Comparison of ENCODE assay signal across 20 mouse cellular contexts in the genomic region with DNA sequence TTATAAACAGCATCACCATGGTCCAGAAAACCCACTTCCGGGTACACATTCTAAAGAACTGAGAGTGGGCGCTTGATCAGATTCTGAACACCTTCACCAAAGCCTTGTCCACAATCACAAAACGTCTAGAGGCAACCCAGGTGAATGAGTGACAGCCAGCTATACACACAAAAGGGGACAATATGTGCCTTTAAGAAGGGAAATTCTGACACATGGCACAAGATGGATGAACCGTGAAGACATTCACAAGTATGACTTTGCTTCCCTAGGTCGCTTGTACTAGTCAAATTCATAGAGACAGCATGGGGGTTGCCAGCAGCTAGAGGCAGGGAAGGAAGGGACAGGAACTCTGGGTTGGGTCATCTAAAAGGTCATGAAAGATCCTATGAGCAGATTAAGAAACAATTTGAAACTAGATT. TPM values are rescaled to one million over a fixed set of nuclear protein-coding genes. Genes with fewer than 3 reads are reported as not detected.
DNase-seq lines count a peak whose midpoint lies in the region; ATAC-seq lines count a peak whose summit lies in the region.
"Had no signal": no experiment of that assay in that cellular context is flagged by ENCODE, and none has a peak within 500 bp of the region (broad histone marks: within the 10 kb centered on the region; RNA-seq: fewer than 3 reads in every experiment).

No protein-coding gene starts in this region.

- H3K27ac ChIP-seq in midbrain, embryonic 11.5 days (ENCODE audit: low read depth, low read length) = no peak overlapping the region
- no peak overlapping the region for H3K27ac ChIP-seq in midbrain, embryonic 13.5 days
- no peak overlapping the region for H3K27ac ChIP-seq in forebrain, embryonic 11.5 days (ENCODE audit: low read depth, low read length)
- H3K27ac ChIP-seq in heart, embryonic 10.5 days = no peak overlapping the region
- no peak overlapping the region for H3K27ac ChIP-seq in midbrain, embryonic 15.5 days
- H3K27ac ChIP-seq: embryonic facial prominence, embryonic 12.5 days; forebrain, embryonic 13.5 days; hindbrain, embryonic 12.5 days; intestine, embryonic 15.5 days had no signal

- no peak overlapping the region for H3K4me3 ChIP-seq in midbrain, embryonic 11.5 days (ENCODE audit: low read depth, low read length)
- no peak overlapping the region for H3K4me3 ChIP-seq in midbrain, embryonic 13.5 days (replicated peaks)
- no peak overlapping the region for H3K4me3 ChIP-seq in forebrain, embryonic 11.5 days (ENCODE audit: low read depth, low read length)
- H3K4me3 ChIP-seq in heart, embryonic 10.5 days = no peak overlapping the region
- no peak overlapping the region for H3K4me3 ChIP-seq in midbrain, embryonic 15.5 days
- H3K4me3 ChIP-seq: embryonic facial prominence, embryonic 12.5 days; forebrain, embryonic 13.5 days; hindbrain, embryonic 12.5 days; intestine, embryonic 15.5 days had no signal

- 88% methylated on average over 5 of the region's 5 CpGs for WGBS in midbrain, embryonic 11.5 days
- WGBS in midbrain, embryonic 13.5 days = 83% methylated on average over 5 of the region's 5 CpGs
- WGBS in forebrain, embryonic 11.5 days = 84% methylated on average over 5 of the region's 5 CpGs
- WGBS in heart, embryonic 10.5 days = 79% methylated on average over 5 of the region's 5 CpGs
- WGBS in midbrain, embryonic 15.5 days = 77% methylated on average over 5 of the region's 5 CpGs

- H3K9me3 ChIP-seq in midbrain, embryonic 11.5 days (ENCODE audit: control insufficient read depth, low read length) = no peaks in the 10 kb centered on the region
- H3K9me3 ChIP-seq in midbrain, embryonic 13.5 days = no peaks in the 10 kb centered on the region
- no peaks in the 10 kb centered on the region for H3K9me3 ChIP-seq in forebrain, embryonic 11.5 days (ENCODE audit: control insufficient read depth, low read length)
- no peaks in the 10 kb centered on the region for H3K9me3 ChIP-seq in heart, embryonic 10.5 days
- H3K9me3 ChIP-seq in midbrain, embryonic 15.5 days = no peaks in the 10 kb centered on the region
- H3K9me3 ChIP-seq: embryonic facial prominence, embryonic 12.5 days; forebrain, embryonic 13.5 days; G1E; hindbrain, embryonic 12.5 days; intestine, embryonic 15.5 days had no signal

- no peaks in the 10 kb centered on the region for H3K4me1 ChIP-seq in midbrain, embryonic 11.5 days (ENCODE audit: control insufficient read depth, insufficient read depth, low read length)
- no peaks in the 10 kb centered on the region for H3K4me1 ChIP-seq in midbrain, embryonic 13.5 days (replicated peaks)
- H3K4me1 ChIP-seq in forebrain, embryonic 11.5 days (replicated peaks; ENCODE audit: control insufficient read depth, insufficient read depth, low read length) = no peaks in the 10 kb centered on the region
- no peaks in the 10 kb centered on the region for H3K4me1 ChIP-seq in heart, embryonic 10.5 days
- H3K4me1 ChIP-seq in midbrain, embryonic 15.5 days = no peaks in the 10 kb centered on the region
- H3K4me1 ChIP-seq: embryonic facial prominence, embryonic 12.5 days; forebrain, embryonic 13.5 days; hindbrain, embryonic 12.5 days; intestine, embryonic 15.5 days had no signal

- peak; percentile 47 for DNase-seq in midbrain, embryonic 11.5 days (ENCODE audit: low spot score, missing footprints)
- no peak for DNase-seq in forebrain, embryonic 11.5 days (ENCODE audit: low spot score)
- no peak for DNase-seq in heart, embryonic 10.5 days (ENCODE audit: low spot score)
- DNase-seq: adrenal gland, postnatal 14 days; cerebellum, adult 18-20 months; cerebellum, postnatal 10 days; forebrain, postnatal 0 days; gastrocnemius, postnatal 14 days; heart, postnatal 10 days; heart, postnatal 4 days had no signal

- no peak overlapping the region for H3K4me2 ChIP-seq in midbrain, embryonic 11.5 days
- H3K4me2 ChIP-seq in midbrain, embryonic 13.5 days (replicated peaks) = no peak overlapping the region
- H3K4me2 ChIP-seq in forebrain, embryonic 11.5 days (ENCODE audit: low read depth, low read length, severe bottlenecking) = no peak overlapping the region
- H3K4me2 ChIP-seq in midbrain, embryonic 15.5 days = no peak overlapping the region
- H3K4me2 ChIP-seq: embryonic facial prominence, embryonic 12.5 days; forebrain, embryonic 13.5 days; hindbrain, embryonic 12.5 days; intestine, embryonic 15.5 days had no signal

- no peak for ATAC-seq in midbrain, embryonic 11.5 days (ENCODE audit: low FRiP score)
- ATAC-seq in midbrain, embryonic 13.5 days = no peak
- ATAC-seq in granulocyte monocyte progenitor cell, adult 5-6 weeks (replicated peaks; ENCODE audit: poor library complexity, severe bottlenecking) = peak; percentile 99
- ATAC-seq in megakaryocyte progenitor cell, adult 5-6 weeks (replicated peaks; ENCODE audit: poor library complexity) = peak; percentile 90
- no peak for ATAC-seq in forebrain, embryonic 11.5 days (replicated peaks; ENCODE audit: low FRiP score)
- no peak for ATAC-seq in midbrain, embryonic 15.5 days (replicated peaks)
- ATAC-seq: forebrain, embryonic 13.5 days; forebrain, postnatal 0 days; hindbrain, embryonic 16.5 days; intestine, embryonic 15.5 days had no signal

- no peaks in the 10 kb centered on the region for H3K36me3 ChIP-seq in midbrain, embryonic 11.5 days (ENCODE audit: control insufficient read depth, insufficient read depth, low read length)
- no peaks in the 10 kb centered on the region for H3K36me3 ChIP-seq in midbrain, embryonic 13.5 days
- H3K36me3 ChIP-seq in forebrain, embryonic 11.5 days (ENCODE audit: control insufficient read depth, insufficient read depth, low read length) = no peaks in the 10 kb centered on the region
- H3K36me3 ChIP-seq in heart, embryonic 10.5 days = no peaks in the 10 kb centered on the region
- no peaks in the 10 kb centered on the region for H3K36me3 ChIP-seq in midbrain, embryonic 15.5 days (replicated peaks)
- H3K36me3 ChIP-seq: embryonic facial prominence, embryonic 12.5 days; G1E; hindbrain, embryonic 12.5 days; intestine, embryonic 15.5 days had no signal

- no peaks in the 10 kb centered on the region for H3K27me3 ChIP-seq in midbrain, embryonic 11.5 days (ENCODE audit: control insufficient read depth, insufficient read depth, low read length)
- H3K27me3 ChIP-seq in midbrain, embryonic 13.5 days = no peaks in the 10 kb centered on the region
- H3K27me3 ChIP-seq in forebrain, embryonic 11.5 days (ENCODE audit: control insufficient read depth, insufficient read depth, low read length) = no peaks in the 10 kb centered on the region
- no peaks in the 10 kb centered on the region for H3K27me3 ChIP-seq in heart, embryonic 10.5 days (ENCODE audit: insufficient read depth, poor library complexity, severe bottlenecking)
- H3K27me3 ChIP-seq in midbrain, embryonic 15.5 days (replicated peaks) = no peaks in the 10 kb centered on the region
- H3K27me3 ChIP-seq: embryonic facial prominence, embryonic 12.5 days; forebrain, embryonic 13.5 days; hindbrain, embryonic 12.5 days; intestine, embryonic 15.5 days had no signal

- H3K9ac ChIP-seq in midbrain, embryonic 11.5 days (ENCODE audit: low read length) = no peak overlapping the region
- H3K9ac ChIP-seq in midbrain, embryonic 13.5 days (replicated peaks) = no peak overlapping the region
- no peak overlapping the region for H3K9ac ChIP-seq in forebrain, embryonic 11.5 days (ENCODE audit: low read length)
- no peak overlapping the region for H3K9ac ChIP-seq in midbrain, embryonic 15.5 days
- H3K9ac ChIP-seq: embryonic facial prominence, embryonic 12.5 days; forebrain, embryonic 13.5 days; forebrain, postnatal 0 days; hindbrain, embryonic 12.5 days; intestine, embryonic 15.5 days had no signal

RNA-seq across cellular contexts. Expression of a gene that starts 36.0 kb away (rescaled TPM):
- 5.7 and 6.2 TPM in 2 replicates for polyA plus RNA-seq in midbrain, embryonic 11.5 days (2014; fragmentation: Nextera tagmentation; extraction: Ambion mirVana)
- 11.5 and 11.8 TPM in 2 replicates for polyA plus RNA-seq in midbrain, embryonic 13.5 days (2015; fragmentation: Nextera tagmentation; extraction: Ambion mirVana)
- 44.5 and 49.6 TPM in 2 replicates for total RNA-seq in granulocyte monocyte progenitor cell, adult 5-6 weeks (2014; fragmentation: Nextera tagmentation)
- total RNA-seq in granulocyte monocyte progenitor cell, adult 5-6 weeks (2017) = 26.2 and 26.3 TPM in 2 replicates
- total RNA-seq in megakaryocyte progenitor cell, adult 5-6 weeks (2015) = 30.3 and 32.6 TPM in 2 replicates
- total RNA-seq in megakaryocyte progenitor cell, adult 5-6 weeks (2017) = 29.1 and 31.1 TPM in 2 replicates
- 6.9 and 7.4 TPM in 2 replicates for polyA plus RNA-seq in forebrain, embryonic 11.5 days (2014; fragmentation: Nextera tagmentation; extraction: Ambion mirVana)
- 12.1 and 15.0 TPM in 2 replicates for polyA plus RNA-seq in heart, embryonic 10.5 days (2016; fragmentation: Nextera tagmentation; extraction: Ambion mirVana)
- polyA plus RNA-seq in midbrain, embryonic 15.5 days (2015; fragmentation: Nextera tagmentation; extraction: Ambion mirVana) = 15.6 and 15.7 TPM in 2 replicates

Comparison
In these comparisons a context has a peak if more than half of its experiments do, and no peak if none do; other contexts are left out.
1. ATAC-seq: peak in granulocyte monocyte progenitor cell, adult 5-6 weeks (single experiment) and megakaryocyte progenitor cell, adult 5-6 weeks (single experiment); none in midbrain, embryonic 11.5 days (single experiment), midbrain, embryonic 13.5 days (single experiment), forebrain, embryonic 11.5 days (single experiment) and midbrain, embryonic 15.5 days (single experiment).